Mouse (Mus musculus): ENCODE data around the gene Klhl10. TPM values are rescaled to one million over a fixed set of nuclear protein-coding genes. Genes with fewer than 3 reads are reported as not detected.

The Klhl10 gene
- polyA plus RNA-seq (2015; fragmentation: Nextera tagmentation; extraction: Ambion mirVana), result 0.38 and 0.43 TPM in 2 replicates

- H3K27me3 ChIP-seq (replicated peaks; ENCODE audit: insufficient read depth, low read length), result no peaks in the 10 kb centered on the region
- no peak for DNase-seq (ENCODE audit: low spot score)
- peak within 1 kb of the TSS; percentile 64 for H3K9ac ChIP-seq (replicated peaks; ENCODE audit: low read depth)
- TF ChIP-seq EP300 (IDR thresholded peaks at IDR 0.05) (no peak), CTCF (IDR thresholded peaks at IDR 0.05) (no peak)
- no peak for ATAC-seq
- peaks cover 6% of the 10 kb centered on the region; the same call in 1 of the 2 replicates for H3K4me1 ChIP-seq (ENCODE audit: insufficient read depth, low read depth, low read length)
- H3K4me3 ChIP-seq (ENCODE audit: low read depth, low read length), result peak within 1 kb of the TSS; percentile 84
- peak within 1 kb of the TSS; percentile 93 for H3K4me2 ChIP-seq (replicated peaks; ENCODE audit: low read depth, low read length)
- 86% methylated on average over 8 of the region's 8 CpGs for WGBS
- H3K27ac ChIP-seq (ENCODE audit: low read length), result no peak within 1 kb of the TSS
- H3K9me3 ChIP-seq (ENCODE audit: low read length), result no peaks in the 10 kb centered on the region
- no peaks in the 10 kb centered on the region for H3K36me3 ChIP-seq (ENCODE audit: insufficient read depth, low read length)
These were observed at the start of gene Klhl10, which contains the start of gene Nt5c3b for GRCm38 (mm10) chr11:100441797-100442196. Gene Klhl10 (plus strand): TSS chr11:100441917. Gene Nt5c3b (minus strand): TSS chr11:100441808.

GRCm38 (mm10) chr11:100392958-100393357 is 48.8 kb upstream of the Klhl10 start:
- WGBS, result 53% methylated on average over 5 of the region's 5 CpGs
- DNase-seq (ENCODE audit: low spot score) (peak; percentile 45), ATAC-seq (no peak)
- peak overlapping the region; percentile 69; the same call in 1 of the 2 replicates for H3K4me2 ChIP-seq (replicated peaks; ENCODE audit: low read depth, low read length)
- H3K4me1 ChIP-seq (ENCODE audit: insufficient read depth, low read depth, low read length), result peaks cover 71% of the 10 kb centered on the region
- TF ChIP-seq EP300 (IDR thresholded peaks at IDR 0.05), result no peak
- TF ChIP-seq CTCF (IDR thresholded peaks at IDR 0.05), result no peak
- H3K4me3 ChIP-seq (ENCODE audit: low read depth, low read length), result no peak overlapping the region
- H3K27me3 ChIP-seq (replicated peaks; ENCODE audit: insufficient read depth, low read length), result no peaks in the 10 kb centered on the region
- peak overlapping the region; percentile 62 for H3K27ac ChIP-seq (ENCODE audit: low read length)
- H3K36me3 ChIP-seq (ENCODE audit: insufficient read depth, low read length), result no peaks in the 10 kb centered on the region
- no peaks in the 10 kb centered on the region for H3K9me3 ChIP-seq (ENCODE audit: low read length)
- no peak overlapping the region for H3K9ac ChIP-seq (replicated peaks; ENCODE audit: low read depth)

GRCm38 (mm10) chr11:100393733-100394132 is 48.0 kb upstream of the Klhl10 start:
- TF ChIP-seq CTCF (IDR thresholded peaks at IDR 0.05), result no peak
- peak overlapping the region; percentile 69; the same call in 1 of the 2 replicates for H3K4me2 ChIP-seq (replicated peaks; ENCODE audit: low read depth, low read length)
- no peaks in the 10 kb centered on the region for H3K36me3 ChIP-seq (ENCODE audit: insufficient read depth, low read length)
- peaks cover 66% of the 10 kb centered on the region for H3K4me1 ChIP-seq (ENCODE audit: insufficient read depth, low read depth, low read length)
- no peak for DNase-seq (ENCODE audit: low spot score)
- H3K9me3 ChIP-seq (ENCODE audit: low read length), result no peaks in the 10 kb centered on the region
- no peak overlapping the region for H3K9ac ChIP-seq (replicated peaks; ENCODE audit: low read depth)
- no peak overlapping the region for H3K4me3 ChIP-seq (ENCODE audit: low read depth, low read length)
- no peak for ATAC-seq
- WGBS, result 46% methylated on average over 7 of the region's 7 CpGs
- peak overlapping the region; percentile 62 for H3K27ac ChIP-seq (ENCODE audit: low read length)
- H3K27me3 ChIP-seq (replicated peaks; ENCODE audit: insufficient read depth, low read length), result no peaks in the 10 kb centered on the region

GRCm38 (mm10) chr11:100394353-100395074 is 47.2 kb upstream of the Klhl10 start:
- DNase-seq (ENCODE audit: low spot score) (no peak), ATAC-seq (no peak)
- WGBS, result 46% methylated on average over 5 of the region's 5 CpGs
- Histone ChIP-seq H3K27ac (ENCODE audit: low read length) (peak overlapping the region; percentile 99), H3K9me3 (ENCODE audit: low read length) (no peaks in the 10 kb centered on the region), H3K9ac (replicated peaks; ENCODE audit: low read depth) (peak overlapping the region; percentile 95; the same call in 1 of the 2 replicates), H3K4me1 (ENCODE audit: insufficient read depth, low read depth, low read length) (peaks cover 59% of the 10 kb centered on the region), H3K4me2 (replicated peaks; ENCODE audit: low read depth, low read length) (peak overlapping the region; percentile 69), H3K4me3 (ENCODE audit: low read depth, low read length) (peak overlapping the region; percentile 92; the same call in 1 of the 2 replicates), H3K27me3 (replicated peaks; ENCODE audit: insufficient read depth, low read length) (no peaks in the 10 kb centered on the region), H3K36me3 (ENCODE audit: insufficient read depth, low read length) (no peaks in the 10 kb centered on the region)
- TF ChIP-seq EP300 (IDR thresholded peaks at IDR 0.05) (no peak), CTCF (IDR thresholded peaks at IDR 0.05) (no peak)

GRCm38 (mm10) chr11:100395200-100395599 is 46.5 kb upstream of the Klhl10 start:
- peak overlapping the region; percentile 69 for H3K4me2 ChIP-seq (replicated peaks; ENCODE audit: low read depth, low read length)
- ATAC-seq (peak; percentile 3), DNase-seq (ENCODE audit: low spot score) (peak; percentile 83)
- peak overlapping the region; percentile 99 for H3K27ac ChIP-seq (ENCODE audit: low read length)
- peak overlapping the region; percentile 92 for H3K4me3 ChIP-seq (ENCODE audit: low read depth, low read length)
- no peaks in the 10 kb centered on the region for H3K36me3 ChIP-seq (ENCODE audit: insufficient read depth, low read length)
- no peaks in the 10 kb centered on the region for H3K9me3 ChIP-seq (ENCODE audit: low read length)
- peak overlapping the region; percentile 95; the same call in 1 of the 2 replicates for H3K9ac ChIP-seq (replicated peaks; ENCODE audit: low read depth)
- H3K4me1 ChIP-seq (ENCODE audit: insufficient read depth, low read depth, low read length), result peaks cover 56% of the 10 kb centered on the region
- no peak for TF ChIP-seq CTCF (IDR thresholded peaks at IDR 0.05)
- TF ChIP-seq EP300 (IDR thresholded peaks at IDR 0.05), result peak; percentile 89
- 14% methylated on average over 11 of the region's 11 CpGs for WGBS
- H3K27me3 ChIP-seq (replicated peaks; ENCODE audit: insufficient read depth, low read length), result no peaks in the 10 kb centered on the region

GRCm38 (mm10) chr11:100395861-100396631 is 45.7 kb upstream of the Klhl10 start:
- Histone ChIP-seq H3K27ac (ENCODE audit: low read length) (peak overlapping the region; percentile 99), H3K36me3 (ENCODE audit: insufficient read depth, low read length) (no peaks in the 10 kb centered on the region), H3K9ac (replicated peaks; ENCODE audit: low read depth) (peak overlapping the region; percentile 95), H3K9me3 (ENCODE audit: low read length) (no peaks in the 10 kb centered on the region), H3K4me1 (ENCODE audit: insufficient read depth, low read depth, low read length) (peaks cover 48% of the 10 kb centered on the region), H3K27me3 (replicated peaks; ENCODE audit: insufficient read depth, low read length) (no peaks in the 10 kb centered on the region), H3K4me2 (replicated peaks; ENCODE audit: low read depth, low read length) (peak overlapping the region; percentile 69), H3K4me3 (ENCODE audit: low read depth, low read length) (peak overlapping the region; percentile 92)
- peak; percentile 56; the same call in 1 of the 2 replicates for TF ChIP-seq EP300 (IDR thresholded peaks at IDR 0.05)
- peak; percentile 37 for TF ChIP-seq CTCF (IDR thresholded peaks at IDR 0.05)
- DNase-seq (ENCODE audit: low spot score) (peak; percentile 71), ATAC-seq (no peak)
- 19% methylated on average over 17 of the region's 17 CpGs for WGBS
